Mouse (Mus musculus): ENCODE data around the gene Nexn.
"Not testable (repeated sequence)": the region's sequence is repeated elsewhere in the genome, so short reads cannot be mapped to it uniquely, and the experiment has no call there.

Nexn gene

GRCm38 (mm10) chr3:152266036-152266421, at the start of gene Nexn:
Gene Nexn (minus strand): TSS chr3:152266350.
- peak; percentile 61 for DNase-seq (ENCODE audit: low spot score)

GRCm38 (mm10) chr3:152315613-152316012, 49.5 kb upstream of the Nexn start:
- DNase-seq (ENCODE audit: low spot score) = peak; percentile 90

- not testable (repeated sequence) for DNase-seq (ENCODE audit: low spot score)
Observed at GRCm38 (mm10) chr3:152314666-152315065, 48.5 kb upstream of the Nexn start.

GRCm38 (mm10) chr3:152309250-152309645, 43.1 kb upstream of the Nexn start:
- DNase-seq (ENCODE audit: low spot score) = no peak

- DNase-seq (ENCODE audit: low spot score) = peak; percentile 39
Observed at GRCm38 (mm10) chr3:152308485-152309249, 42.5 kb upstream of the Nexn start.

- DNase-seq (ENCODE audit: low spot score) = no peak
Observed at GRCm38 (mm10) chr3:152305971-152306370, 39.8 kb upstream of the Nexn start.

- DNase-seq (ENCODE audit: low spot score) = no peak
Observed at GRCm38 (mm10) chr3:152305080-152305479, 38.9 kb upstream of the Nexn start.

GRCm38 (mm10) chr3:152304093-152304815, 38.1 kb upstream of the Nexn start:
- peak; percentile 25 for DNase-seq (ENCODE audit: low spot score)

- no peak for DNase-seq (ENCODE audit: low spot score)
Observed at GRCm38 (mm10) chr3:152302991-152303390, 36.8 kb upstream of the Nexn start.

- DNase-seq (ENCODE audit: low spot score) = no peak
Observed at GRCm38 (mm10) chr3:152300376-152301337, 34.5 kb upstream of the Nexn start.

- no peak for DNase-seq (ENCODE audit: low spot score)
Observed at GRCm38 (mm10) chr3:152295896-152296295, 29.7 kb upstream of the Nexn start.

- no peak for DNase-seq (ENCODE audit: low spot score)
Observed at GRCm38 (mm10) chr3:152294400-152294799, 28.2 kb upstream of the Nexn start.

GRCm38 (mm10) chr3:152293530-152294181, 27.5 kb upstream of the Nexn start:
- no peak for DNase-seq (ENCODE audit: low spot score)

GRCm38 (mm10) chr3:152291895-152292294, 25.7 kb upstream of the Nexn start:
- no peak for DNase-seq (ENCODE audit: low spot score)

- no peak for DNase-seq (ENCODE audit: low spot score)
Observed at GRCm38 (mm10) chr3:152290175-152290798, 24.1 kb upstream of the Nexn start.

- no peak for DNase-seq (ENCODE audit: low spot score)
Observed at GRCm38 (mm10) chr3:152288740-152289139, 22.6 kb upstream of the Nexn start.

- no peak for DNase-seq (ENCODE audit: low spot score)
Observed at GRCm38 (mm10) chr3:152288276-152288675, 22.1 kb upstream of the Nexn start.

- no peak for DNase-seq (ENCODE audit: low spot score)
Observed at GRCm38 (mm10) chr3:152287810-152288209, 21.7 kb upstream of the Nexn start.

GRCm38 (mm10) chr3:152284759-152285158, 18.6 kb upstream of the Nexn start:
- DNase-seq (ENCODE audit: low spot score) = no peak

- no peak for DNase-seq (ENCODE audit: low spot score)
Observed at GRCm38 (mm10) chr3:152284306-152284705, 18.2 kb upstream of the Nexn start.

GRCm38 (mm10) chr3:152282126-152282525, 16.0 kb upstream of the Nexn start:
- peak; percentile 47 for DNase-seq (ENCODE audit: low spot score)

All from embryo, embryonic 10.5 days (tissue).